Mouse (Mus musculus) lung, postnatal 4 days (tissue): Measurements from ENCODE around the gene Apba3.
A peak's percentile ranks its signal among the peaks of the same experiment; 100 is the strongest.

ENCODE experiments used
- DNase-seq, 2 experiments: peaks; one replicate each; pipeline ENCODE4 v3.0.0; 2021

Apba3 gene

DNA sequence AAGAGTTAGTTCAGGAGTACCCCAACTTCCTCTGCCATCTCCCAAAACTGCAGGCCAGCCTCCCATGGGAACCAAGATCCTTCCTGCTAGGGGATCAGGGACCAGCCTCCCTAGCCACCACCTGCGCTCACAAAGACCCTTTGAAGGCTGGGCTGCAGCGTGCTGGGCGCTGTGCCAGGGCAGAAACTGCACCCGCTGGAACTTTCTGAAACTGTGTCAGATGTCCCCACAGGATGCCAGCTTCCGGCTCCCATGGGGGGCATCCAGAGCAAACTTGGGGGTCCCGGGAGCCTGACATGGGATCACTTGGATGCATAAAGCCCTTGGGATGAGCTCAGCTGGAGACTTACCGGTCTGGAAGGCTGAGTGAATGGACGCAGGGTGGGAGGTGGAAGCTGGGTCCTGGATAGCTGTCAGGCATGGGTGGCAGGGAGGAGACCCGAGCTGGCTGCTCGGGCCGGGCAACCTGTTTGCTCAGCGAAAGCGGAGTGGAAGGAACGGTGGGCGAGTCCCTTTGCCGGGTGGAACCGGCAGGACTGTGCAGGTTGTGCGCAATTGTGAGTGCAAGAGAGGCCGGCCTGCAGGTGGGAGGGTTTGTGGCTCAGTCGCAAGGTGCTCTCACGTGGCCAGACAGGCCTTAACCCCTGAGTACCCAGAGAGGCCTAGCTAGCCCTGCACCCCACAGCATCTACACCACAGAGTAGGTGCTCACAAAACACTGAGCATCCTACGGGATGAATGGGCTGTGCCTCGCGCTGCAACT lies 24.1 kb downstream of the Apba3 start:
- peak; percentile 53 to 75 for DNase-seq

DNA sequence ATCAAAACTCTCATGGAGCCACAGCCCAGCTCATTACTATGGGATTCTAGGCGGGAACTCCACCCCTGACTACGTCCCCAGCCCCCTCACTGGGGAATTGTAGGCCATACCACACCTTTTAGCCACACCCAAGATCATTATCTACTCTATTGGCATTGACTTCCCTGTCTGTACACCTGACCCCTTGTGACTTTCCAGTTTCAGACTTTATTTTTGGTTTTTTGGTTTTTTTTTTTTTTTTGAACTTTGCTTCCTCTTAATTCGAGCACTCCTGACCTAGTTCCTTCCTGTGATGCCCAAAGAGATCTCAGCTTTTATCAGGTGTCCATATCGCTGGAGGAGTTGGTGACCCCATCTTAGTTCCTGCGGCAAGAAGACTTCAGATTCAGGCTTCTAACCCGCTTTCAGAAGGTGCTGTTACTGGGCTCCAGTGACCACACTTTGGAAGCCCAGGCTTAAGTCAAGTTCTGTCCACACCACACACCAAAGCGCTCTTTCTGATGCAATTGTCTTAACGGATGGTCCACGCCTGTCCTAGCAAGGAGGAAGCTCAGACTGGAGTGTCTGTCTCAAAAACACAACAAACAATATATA lies 24.8 kb downstream of the Apba3 start, which contains the start of gene Tjp3:
TSS of gene Tjp3 (minus strand) at position 71 of the 594 bp plus-strand sequence.
- peak in 1 of 2 experiments; percentile 37 for DNase-seq

DNA sequence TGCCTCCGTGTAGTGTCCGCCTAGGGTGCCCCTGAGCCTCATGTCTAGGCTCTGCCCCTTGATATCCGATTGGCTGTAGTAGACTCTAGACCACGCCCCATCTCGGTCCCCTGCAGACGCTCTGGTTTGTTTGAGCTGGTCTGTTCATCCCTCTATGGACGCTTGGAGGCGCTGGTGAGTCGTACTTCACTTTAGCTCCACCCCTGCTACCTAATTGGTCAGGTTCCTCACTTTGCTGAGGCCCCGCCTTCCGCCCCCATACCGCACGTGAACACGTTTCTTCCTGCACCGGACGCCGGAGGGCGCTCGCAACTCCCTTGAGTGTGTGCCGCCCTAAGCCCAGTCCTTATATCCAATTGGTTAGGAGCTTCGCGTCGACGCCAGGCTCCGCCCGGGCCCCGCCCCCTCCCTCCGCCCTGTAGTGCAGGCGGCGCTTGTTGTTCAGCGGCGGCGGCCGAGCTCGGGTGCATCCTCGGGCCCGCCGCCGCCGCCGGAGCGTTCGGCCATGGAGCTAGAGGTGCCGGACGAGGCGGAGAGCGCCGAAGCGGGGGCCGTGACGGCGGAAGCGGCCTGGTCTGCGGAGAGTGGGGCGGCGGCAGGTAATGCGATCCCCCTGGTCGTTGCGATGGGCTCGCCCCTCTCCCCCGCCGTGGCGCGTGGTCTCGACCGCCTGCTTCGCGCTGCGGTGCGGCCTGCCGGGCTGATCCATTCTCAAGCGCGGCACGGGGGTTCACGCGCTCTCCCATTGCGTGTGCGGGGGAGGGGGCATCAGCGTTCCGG lies 26.0 kb downstream of the Apba3 start, which contains the start of gene Pip5k1c:
TSS of gene Pip5k1c (plus strand) at position 410 of the 780 bp plus-strand sequence.
- peak; percentile 100 for DNase-seq

DNA sequence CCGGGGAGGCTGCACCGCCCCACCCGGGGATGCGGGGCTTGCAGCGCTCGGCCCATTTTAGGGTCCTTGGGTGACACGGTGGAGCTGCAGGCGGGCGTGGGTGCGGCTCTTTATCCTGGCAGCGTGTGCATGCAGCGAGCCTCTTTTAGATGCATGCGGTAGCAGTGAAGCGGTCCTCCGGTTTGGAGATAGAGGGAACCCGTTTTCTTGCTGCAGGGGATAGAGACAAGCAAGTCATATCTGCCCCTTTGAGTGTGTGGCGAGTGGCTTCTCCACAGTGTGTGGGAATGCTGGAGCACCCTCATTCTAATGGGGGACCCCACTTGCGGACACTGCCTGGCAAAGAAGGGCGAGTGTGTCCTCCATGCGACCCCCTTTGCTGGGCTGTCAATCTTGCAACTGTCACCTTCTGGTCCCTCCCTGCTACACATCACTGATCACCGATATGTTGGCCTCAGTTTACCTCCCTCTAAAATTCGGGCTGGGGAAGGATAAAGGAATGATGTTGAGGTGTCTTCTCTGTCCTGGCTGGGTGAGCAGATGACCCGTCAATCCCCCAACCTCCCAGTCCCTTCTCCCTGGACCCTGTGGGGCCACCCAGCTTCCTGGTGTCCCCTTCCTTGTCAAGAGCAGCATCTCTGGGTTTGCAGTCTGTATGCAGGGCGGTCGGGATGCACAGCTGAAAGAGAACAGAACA lies 26.7 kb downstream of the Apba3 start:
- DNase-seq = no peak

DNA sequence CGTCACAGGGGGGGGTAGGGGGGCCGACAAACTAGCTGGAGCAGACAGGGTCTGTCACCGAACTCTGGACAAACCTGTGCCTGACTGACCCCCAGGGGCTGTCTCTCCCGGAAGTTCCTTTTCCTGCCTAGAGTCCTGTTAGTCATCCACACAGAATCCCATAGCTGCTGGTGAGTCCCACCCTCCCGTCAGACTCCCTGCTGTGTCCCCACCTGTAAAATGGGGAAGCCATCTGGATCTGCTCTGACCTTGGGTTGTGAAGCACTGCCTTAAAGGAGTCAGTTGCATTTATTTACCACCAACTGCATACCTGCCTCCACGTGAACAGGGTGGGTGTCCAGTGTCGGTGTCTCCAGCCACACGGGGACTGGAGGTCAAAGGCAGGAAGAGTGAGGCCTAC lies 27.7 kb downstream of the Apba3 start:
- DNase-seq = peak in 1 of 2 experiments; percentile 5

DNA sequence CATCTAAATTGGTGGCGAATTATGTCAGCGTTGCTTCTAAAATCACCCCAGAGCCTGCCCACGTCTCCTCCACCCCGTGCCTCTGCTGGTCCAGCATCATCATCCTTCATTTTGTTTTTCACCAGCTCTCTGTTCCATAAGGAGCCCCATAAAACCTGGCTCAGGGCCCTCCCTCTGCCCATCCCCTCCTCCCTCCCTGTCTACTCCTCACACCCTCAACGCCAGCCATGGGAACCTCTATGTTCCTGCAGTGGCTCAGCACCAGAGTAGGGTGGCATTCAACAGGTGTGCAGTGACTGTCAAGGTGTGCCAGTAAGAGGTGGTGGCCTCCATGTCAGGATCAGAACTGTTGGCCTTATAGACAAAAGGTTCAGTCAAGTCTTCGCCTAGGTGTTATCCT lies 28.4 kb downstream of the Apba3 start:
- no peak for DNase-seq

DNA sequence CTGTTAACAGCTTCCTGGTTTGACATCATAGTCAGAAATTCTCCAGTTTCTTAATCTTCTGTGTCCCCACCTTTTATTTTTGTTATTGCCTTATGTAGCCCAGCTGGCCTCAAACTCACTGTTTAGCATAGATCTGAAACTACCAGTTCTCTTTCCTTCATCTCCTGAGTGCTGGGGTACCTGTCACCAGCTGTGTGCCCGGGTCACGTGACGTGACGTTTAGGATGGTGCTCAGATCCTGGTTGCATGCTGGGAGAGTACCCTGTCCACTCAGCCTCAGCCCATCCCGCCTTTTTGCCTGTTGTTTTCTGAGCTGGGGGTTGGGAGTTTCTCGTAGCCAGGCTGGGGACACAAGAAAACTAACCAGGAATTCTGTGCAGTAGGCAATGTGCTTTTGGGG lies 30.5 kb downstream of the Apba3 start:
- DNase-seq = peak in 1 of 2 experiments; percentile 24

DNA sequence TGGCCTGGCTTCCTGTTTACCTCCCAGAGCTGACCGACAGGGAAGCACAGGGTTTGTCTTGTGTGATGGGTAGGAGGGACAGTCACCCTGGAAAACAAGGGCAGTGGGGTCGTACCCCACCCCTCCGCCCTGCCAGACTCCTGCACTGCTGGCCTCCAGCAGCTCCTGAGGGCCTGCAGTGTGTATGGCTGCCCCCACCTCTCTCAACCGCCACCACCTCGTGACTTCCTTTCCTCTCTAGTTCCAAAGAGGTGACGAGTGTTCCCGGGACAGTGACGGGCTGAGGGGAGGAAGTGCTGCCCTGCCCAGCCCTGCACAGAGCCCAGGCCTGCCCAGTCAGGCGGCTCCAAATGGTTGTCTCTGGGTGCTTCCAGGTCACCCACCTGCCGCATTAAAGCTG lies 31.1 kb downstream of the Apba3 start:
- DNase-seq = peak; percentile 81 to 83

DNA sequence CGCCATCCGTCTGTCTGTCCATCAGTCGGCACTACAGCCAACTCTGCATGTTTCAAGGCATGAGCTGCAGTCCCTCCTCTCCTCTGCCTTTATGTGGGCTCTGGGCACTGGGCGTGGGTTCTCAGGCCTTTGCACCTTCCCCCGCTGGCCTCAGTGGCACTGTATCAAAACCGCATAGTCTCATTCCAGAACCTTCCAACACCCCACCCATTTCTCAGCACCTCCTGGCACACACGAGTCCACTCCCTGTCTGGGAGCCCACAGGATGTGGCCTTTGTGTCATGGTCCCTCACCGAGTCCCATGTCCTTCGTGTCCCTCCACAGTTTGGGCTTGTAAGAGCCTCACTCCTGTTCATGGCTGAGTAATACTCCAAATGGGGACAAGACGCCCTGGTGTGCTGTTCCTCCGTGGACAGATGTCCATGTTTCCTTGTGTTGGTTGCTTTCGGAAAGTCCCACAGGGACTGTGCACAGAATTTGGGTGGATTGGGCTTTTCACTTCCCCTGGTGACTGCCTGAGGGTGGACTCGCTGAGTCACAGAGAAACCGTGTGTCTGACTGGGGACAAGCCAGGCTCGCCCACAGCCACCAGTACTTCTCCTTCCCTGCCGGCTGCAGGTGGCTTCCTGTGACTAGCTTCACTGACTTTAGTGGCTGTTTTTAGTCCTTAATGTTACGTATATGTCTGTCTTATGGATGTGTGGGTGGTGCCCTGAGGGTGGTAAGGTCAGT lies 31.8 kb downstream of the Apba3 start:
- DNase-seq = peak; percentile 60 to 67

DNA sequence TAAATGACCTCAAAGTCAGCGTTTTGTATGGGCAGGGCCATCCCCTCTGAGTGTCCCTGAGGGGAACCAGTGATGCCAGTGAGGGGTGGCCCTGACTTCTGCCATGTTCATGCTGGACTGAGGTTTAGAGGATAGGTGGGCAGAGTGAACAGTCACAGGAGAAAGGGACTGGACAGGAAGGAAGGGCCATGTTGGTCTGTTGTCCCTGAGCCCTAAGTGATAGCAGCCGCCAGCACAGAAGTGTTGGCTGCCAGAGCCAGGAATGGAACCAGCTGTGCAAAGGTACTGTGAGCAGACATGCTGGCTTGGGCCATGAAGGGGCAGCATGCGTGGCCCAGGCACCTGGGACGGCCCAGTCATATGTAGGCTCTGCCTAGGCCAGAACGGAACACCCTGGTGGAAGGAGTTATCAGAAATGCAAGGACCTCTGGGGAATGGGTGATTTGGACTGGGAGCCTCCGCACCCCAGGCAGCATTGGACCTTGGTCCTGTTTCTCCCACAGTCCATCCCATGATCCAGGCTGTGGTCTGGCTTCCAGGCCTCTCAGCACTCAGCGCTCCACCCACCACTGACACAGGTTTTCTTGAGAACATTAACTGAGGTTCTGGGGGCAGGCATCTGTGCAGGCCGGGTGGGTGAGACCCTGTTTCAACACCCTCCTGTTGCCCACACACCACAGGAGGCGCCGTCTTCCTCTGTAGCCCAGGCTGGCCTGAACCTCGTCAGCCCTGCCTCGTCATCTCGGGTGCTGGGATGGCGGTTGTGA lies 33.0 kb downstream of the Apba3 start:
- DNase-seq = peak in 1 of 2 experiments; percentile 9

DNA sequence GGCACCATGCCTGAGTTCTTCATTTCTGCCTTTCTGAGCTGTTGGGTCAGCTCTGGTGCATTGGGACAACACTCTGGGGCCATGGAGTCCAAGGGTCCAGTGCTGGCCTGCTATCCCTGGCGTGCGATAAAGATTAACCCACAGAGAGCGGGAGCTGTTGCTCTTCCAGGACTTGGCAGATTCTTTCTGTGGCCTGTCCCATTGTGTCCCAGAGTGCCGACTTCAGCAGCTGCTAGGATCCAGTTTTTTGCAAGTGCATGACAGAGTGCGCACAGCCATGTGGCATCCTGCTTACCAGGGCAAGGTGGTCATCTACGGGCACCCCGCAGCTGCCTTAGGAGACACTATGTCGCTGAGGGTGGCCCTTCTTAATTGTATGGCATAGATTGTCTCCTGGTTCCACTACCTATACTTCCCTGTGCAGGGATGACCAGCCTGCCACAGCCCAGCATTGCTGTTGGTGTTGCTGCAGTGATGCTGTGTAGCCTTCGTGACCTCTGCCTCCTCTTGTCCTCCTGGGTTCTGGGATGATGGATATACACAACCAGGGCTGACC lies 33.7 kb downstream of the Apba3 start:
- no peak for DNase-seq

DNA sequence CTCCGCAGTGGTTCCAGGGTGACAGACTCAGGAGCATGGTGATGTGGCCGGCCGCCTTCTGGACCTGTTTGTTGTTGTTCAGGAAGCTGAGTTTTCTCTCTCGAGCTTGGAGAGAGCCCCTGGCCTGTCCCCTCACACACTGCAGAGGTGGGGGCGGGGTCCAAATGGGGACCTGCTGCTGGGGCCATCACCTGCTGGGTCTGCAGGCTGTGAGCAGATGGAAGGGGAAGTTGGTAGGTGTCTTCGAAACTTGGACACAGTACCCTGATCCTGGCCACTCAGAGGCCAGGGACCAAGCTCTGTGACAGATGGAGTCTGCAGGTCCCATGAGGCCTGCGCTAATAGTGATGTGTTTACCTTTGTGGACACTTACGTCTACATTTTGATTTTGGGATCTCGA lies 34.6 kb downstream of the Apba3 start:
- no peak for DNase-seq

DNA sequence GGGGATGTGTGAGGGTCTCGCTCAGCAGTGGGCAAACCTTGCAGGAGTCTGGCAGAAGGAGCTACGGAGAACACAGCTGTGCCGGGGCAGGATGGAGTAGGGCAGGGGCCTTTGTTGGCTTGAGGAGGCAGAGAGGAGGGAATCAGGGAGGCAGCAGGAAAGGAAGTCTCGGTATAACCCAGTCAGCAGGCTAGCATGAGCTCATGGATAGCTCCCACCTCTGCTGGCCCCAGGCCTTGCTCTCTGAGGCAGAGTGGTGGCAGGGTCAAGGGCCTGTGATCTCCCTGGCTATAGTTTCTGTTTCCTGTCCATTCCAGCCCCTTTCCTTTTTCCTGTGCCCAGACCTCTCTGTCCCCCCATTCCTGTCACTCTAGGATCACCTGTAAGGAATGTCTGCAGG lies 35.5 kb downstream of the Apba3 start:
- no peak for DNase-seq

DNA sequence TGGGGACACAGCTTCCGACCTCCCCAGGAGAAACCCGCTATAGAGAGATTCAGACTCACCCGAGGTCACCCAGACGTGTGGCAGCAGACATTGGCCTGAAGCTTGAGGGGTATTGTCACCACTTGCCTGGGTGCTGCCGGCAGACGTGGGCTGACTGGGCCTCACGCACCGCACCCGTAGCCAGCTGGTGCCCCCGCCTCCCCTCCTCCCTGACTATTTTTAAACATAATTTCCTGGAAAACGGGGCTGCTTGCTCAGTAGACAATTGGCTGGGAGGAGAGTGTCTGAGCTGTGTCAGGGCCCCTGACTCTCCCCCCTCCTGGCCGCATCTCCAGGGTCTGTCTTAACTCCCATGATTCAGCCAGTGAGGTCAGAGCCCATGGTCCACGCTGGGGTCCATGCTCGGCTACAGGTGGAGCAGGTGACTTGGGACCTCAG lies 36.0 kb downstream of the Apba3 start:
- DNase-seq = peak; percentile 66 to 83

DNA sequence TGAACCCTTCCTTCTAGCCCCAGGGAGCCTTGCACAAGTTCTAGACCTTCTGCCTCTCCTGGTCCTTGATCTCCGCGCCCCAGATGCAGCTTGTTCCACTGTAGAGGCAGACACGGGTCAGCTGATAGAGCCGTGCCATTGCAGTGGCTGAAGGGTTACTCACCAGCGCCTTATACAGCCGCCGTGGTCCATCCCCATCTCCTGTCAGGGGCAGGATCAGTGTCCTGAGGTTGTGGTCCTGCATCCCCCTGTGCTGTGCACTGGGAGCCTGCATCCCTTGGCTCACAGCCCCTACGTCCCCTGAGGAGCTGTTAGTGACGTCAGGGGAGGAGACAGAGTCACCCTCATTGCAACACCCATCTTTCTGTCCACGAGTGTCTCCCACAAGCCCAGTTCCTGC lies 36.5 kb downstream of the Apba3 start:
- DNase-seq = no peak

DNA sequence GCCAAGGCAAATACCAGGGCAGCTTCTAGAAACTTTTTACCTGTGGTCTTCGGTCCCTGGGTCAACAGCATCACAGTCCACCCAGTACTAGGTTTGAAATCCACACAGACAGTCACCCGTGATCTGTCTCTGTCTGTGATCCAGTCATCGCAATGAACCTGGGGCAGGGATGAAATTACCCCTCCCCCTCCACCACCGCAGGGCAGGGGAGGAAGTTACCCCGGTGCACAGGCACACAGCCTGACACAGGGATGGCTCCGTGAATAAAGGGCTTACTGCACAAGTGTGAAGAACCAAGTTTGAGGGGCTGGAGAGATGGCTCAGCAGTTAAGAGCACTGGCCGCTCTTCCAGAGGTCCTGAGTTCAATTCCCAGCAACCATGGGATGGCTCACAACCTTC lies 37.0 kb downstream of the Apba3 start:
- no peak for DNase-seq

DNA sequence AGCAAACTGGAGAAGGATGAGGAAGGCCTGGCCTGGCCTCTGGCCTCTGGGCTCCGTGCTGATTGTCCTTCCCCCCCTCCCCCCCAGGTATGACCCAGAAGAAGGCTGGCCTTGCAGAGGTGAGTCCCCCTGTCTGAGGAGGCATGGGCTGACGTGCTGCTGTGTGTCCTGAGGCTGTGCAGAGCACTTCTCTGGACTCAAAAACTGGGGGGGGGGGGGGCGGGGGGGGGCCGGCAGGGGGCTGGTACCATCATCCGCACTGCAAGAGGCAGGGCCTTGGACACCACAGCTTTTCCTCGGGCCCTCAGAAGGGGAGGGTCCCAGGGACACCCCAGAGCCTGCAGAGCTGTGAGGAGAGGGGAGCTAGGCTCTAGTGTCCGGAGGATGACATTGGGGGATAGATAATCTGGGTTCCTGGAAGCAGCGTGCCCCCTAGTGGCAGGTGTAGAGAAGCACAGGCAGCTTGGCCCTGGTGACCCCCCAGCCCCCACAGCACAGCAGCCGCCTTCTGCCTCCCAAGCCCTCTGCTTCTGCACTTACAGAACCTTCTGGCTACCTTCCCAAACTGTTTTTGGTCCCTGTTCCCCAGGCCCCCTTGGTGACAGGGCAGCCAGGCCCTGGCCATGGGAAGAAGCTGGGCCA lies 38.0 kb downstream of the Apba3 start:
- peak; percentile 71 to 83 for DNase-seq

DNA sequence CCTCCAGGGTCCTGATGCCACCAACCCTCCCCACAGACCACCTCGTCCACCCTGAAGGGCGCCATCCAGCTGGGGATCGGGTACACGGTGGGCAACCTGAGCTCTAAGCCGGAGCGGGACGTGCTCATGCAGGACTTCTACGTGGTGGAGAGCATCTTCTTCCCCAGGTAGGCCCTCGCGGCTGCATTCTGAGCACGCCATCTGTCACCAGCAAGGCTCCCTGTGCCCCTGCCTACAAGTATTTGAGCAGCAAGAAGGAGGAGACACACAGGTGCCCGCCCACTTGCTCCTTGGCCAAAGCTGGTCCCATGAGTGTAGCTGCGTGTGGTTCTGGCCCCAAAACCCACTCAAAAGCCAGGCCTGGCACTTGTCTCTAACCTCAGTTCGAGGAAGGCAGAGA lies 38.9 kb downstream of the Apba3 start:
- no peak for DNase-seq

DNA sequence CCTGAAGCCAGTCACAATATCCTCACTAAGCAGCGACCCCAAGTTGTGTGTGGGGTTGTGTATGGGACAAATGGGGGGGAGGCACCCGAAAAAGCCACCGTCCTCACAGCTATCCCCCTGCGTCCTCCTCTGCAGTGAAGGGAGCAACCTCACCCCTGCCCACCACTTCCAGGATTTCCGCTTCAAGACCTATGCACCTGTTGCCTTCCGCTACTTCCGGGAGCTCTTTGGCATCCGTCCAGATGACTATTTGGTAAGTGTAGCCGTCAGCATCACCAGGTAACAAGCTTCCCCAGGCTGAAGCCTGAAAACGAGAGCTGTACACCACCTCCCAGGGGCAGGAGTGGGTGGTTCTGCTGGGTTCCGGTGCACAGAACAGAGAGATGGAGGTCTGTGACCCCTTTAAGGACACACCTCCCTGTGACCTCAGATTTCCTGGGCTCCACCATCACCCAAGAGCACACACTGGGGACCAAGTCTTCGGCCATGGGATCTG lies 39.5 kb downstream of the Apba3 start:
- DNase-seq = no peak
